Mouse (Mus musculus) liver, embryonic 13.5 days (tissue): Measurements from ENCODE around the gene Ppp2ca. TPM values are rescaled to one million over a fixed set of nuclear protein-coding genes. Genes with fewer than 3 reads are reported as not detected.

Source experiments
- ATAC-seq: fragments of 200-750 bp; cut with Nextera tagmentation; 2 replicates; pipeline ENCODE4 v1.8.0; 2017; ENCODE audit warnings: low read depth, mild to moderate bottlenecking, moderate number of reproducible peaks, moderate library complexity
- DNase-seq: peaks from one replicate; pipeline ENCODE4 v3.0.0; 2022
- H3K27ac ChIP-seq: fragments of 300-500 bp; sonication (generic); 2 replicates; pipeline ENCODE4 v1.5.1; 2015; ENCODE audit warnings: moderate library complexity, mild to moderate bottlenecking, inconsistent platforms
- H3K27me3 ChIP-seq: fragments of 300-500 bp; sonication (generic); 2 replicates; pipeline ENCODE4 v1.6.1; 2015; ENCODE audit warnings: mild to moderate bottlenecking, inconsistent platforms
- H3K36me3 ChIP-seq: fragments of 300-500 bp; sonication (generic); 2 replicates; pipeline ENCODE4 v1.6.1; 2015; ENCODE audit warnings: mild to moderate bottlenecking, inconsistent platforms
- H3K4me1 ChIP-seq: fragments of 300-500 bp; sonication (generic); replicated peaks from 2 replicates; pipeline ENCODE4 v1.6.1; 2015; ENCODE audit warnings: inconsistent platforms
- H3K4me2 ChIP-seq: fragments of 300-500 bp; sonication (generic); 2 replicates; pipeline ENCODE4 v1.6.1; 2015; ENCODE audit warnings: inconsistent platforms, mild to moderate bottlenecking, moderate library complexity
- H3K4me3 ChIP-seq: fragments of 300-500 bp; sonication (generic); replicated peaks from 2 replicates; pipeline ENCODE4 v1.5.1; 2015; ENCODE audit warnings: mild to moderate bottlenecking, inconsistent platforms
- H3K9ac ChIP-seq: fragments of 300-500 bp; sonication (generic); 2 replicates; pipeline ENCODE4 v1.6.1; 2015; ENCODE audit warnings: mild to moderate bottlenecking, inconsistent platforms
- H3K9me3 ChIP-seq: fragments of 300-500 bp; sonication (generic); replicated peaks from 2 replicates; pipeline ENCODE4 v1.6.1; 2016; ENCODE audit warnings: inconsistent platforms
- WGBS: fragments of 180-500 bp; shearing (Covaris S2); methylation state at CpG from one replicate; pipeline ENCODE4 v1.1.7; 2015; ENCODE audit not compliant: insufficient replicate concordance; 5-methylcytosine and 5-hydroxymethylcytosine counted together
- polyA plus RNA-seq: library from polyadenylated mRNA; unstranded; fragments of >200 nt; fragmentation: Nextera tagmentation; extraction: Ambion mirVana; gene quantifications from 2 replicates; pipeline ENCODE4 v1.2.1, GENCODE M21; 2015

Ppp2ca gene
- polyA plus RNA-seq = 37.6 and 41.1 TPM in 2 replicates

DNA sequence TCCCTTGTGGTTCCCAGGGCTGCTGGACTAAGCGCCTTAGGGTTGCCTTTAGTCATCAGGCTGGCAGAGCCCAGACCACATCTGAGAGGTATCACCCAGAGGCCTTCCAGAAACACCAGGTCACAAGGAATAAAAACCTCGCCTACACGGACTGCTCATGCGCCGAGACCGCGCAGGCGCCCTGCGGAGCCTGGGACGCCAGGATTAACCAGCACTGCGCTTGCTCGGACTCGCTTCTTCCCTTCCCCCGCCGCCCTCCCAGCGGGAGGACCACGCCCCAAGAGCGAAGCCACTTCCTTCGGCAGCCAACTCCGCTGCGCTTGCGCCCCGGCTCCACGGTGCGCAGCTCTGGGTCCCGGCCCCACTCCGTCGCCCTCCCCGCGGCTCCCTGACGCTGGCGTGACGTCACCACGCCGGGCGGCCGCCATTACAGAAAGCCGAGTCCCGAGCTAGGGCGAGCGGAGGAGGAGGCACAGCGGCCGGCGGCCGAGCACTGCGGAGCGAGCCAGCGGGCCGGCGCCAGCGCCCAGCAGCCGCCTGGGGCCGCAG lies at the start of gene Ppp2ca:
Gene Ppp2ca (plus strand): TSS at position 284 of the 549 bp plus-strand sequence.
- peak; percentile 98 for DNase-seq
- Histone ChIP-seq H3K4me2 (peak within 1 kb of the TSS; percentile 87), H3K9me3 (no peaks in the 10 kb centered on the region), H3K36me3 (0 out of 2 replicates have a peak, but pooled peaks cover 3% of the 10 kb centered on the region), H3K27me3 (0 out of 2 replicates have a peak, but pooled peaks cover 2% of the 10 kb centered on the region), H3K4me3 (peak within 1 kb of the TSS; percentile 97), H3K4me1 (peaks cover 49% of the 10 kb centered on the region), H3K9ac (peak within 1 kb of the TSS; percentile 99), H3K27ac (peak within 1 kb of the TSS; percentile 99)
- ATAC-seq = peak; percentile 97
- under 1% methylated on average over 53 of the region's 53 CpGs for WGBS

- H3K27me3 ChIP-seq = no peaks in the 10 kb centered on the region
- H3K4me2 ChIP-seq = no peak overlapping the region
- H3K4me1 ChIP-seq = no peaks in the 10 kb centered on the region
- H3K9ac ChIP-seq = no peak overlapping the region
- no peak overlapping the region for H3K4me3 ChIP-seq
- no peak for DNase-seq
- H3K36me3 ChIP-seq = no peaks in the 10 kb centered on the region
- no peak for ATAC-seq
- 76% methylated on average over 6 of the region's 6 CpGs for WGBS
- no peaks in the 10 kb centered on the region for H3K9me3 ChIP-seq
- no peak overlapping the region for H3K27ac ChIP-seq
These were observed 45.1 kb upstream of the Ppp2ca start for GRCm38 (mm10) chr11:52053371-52053770.

- Histone ChIP-seq H3K4me2 (no peak overlapping the region), H3K27me3 (no peaks in the 10 kb centered on the region), H3K4me1 (no peaks in the 10 kb centered on the region), H3K36me3 (no peaks in the 10 kb centered on the region), H3K9ac (no peak overlapping the region), H3K27ac (no peak overlapping the region), H3K4me3 (no peak overlapping the region), H3K9me3 (no peaks in the 10 kb centered on the region)
- no peak for DNase-seq
- ATAC-seq = no peak
- 66% methylated on average over 3 of the region's 3 CpGs for WGBS
These were observed 43.8 kb upstream of the Ppp2ca start for GRCm38 (mm10) chr11:52054728-52055127.

- Histone ChIP-seq H3K4me3 (no peak overlapping the region), H3K27ac (no peak overlapping the region), H3K4me1 (no peaks in the 10 kb centered on the region), H3K27me3 (no peaks in the 10 kb centered on the region), H3K36me3 (no peaks in the 10 kb centered on the region), H3K9me3 (no peaks in the 10 kb centered on the region), H3K9ac (no peak overlapping the region), H3K4me2 (no peak overlapping the region)
- 56% methylated on average over 5 of the region's 5 CpGs for WGBS
- DNase-seq (no peak), ATAC-seq (no peak)
These were observed 42.3 kb upstream of the Ppp2ca start for GRCm38 (mm10) chr11:52056198-52056597.

- H3K4me1 ChIP-seq = 0 out of 2 replicates have a peak, but pooled peaks cover 2% of the 10 kb centered on the region
- H3K27ac ChIP-seq = no peak overlapping the region
- H3K9ac ChIP-seq = no peak overlapping the region
- 56% methylated on average over 5 of the region's 5 CpGs for WGBS
- H3K9me3 ChIP-seq = no peaks in the 10 kb centered on the region
- no peaks in the 10 kb centered on the region for H3K27me3 ChIP-seq
- H3K4me3 ChIP-seq = no peak overlapping the region
- DNase-seq (no peak), ATAC-seq (no peak)
- H3K4me2 ChIP-seq = no peak overlapping the region
- H3K36me3 ChIP-seq = no peaks in the 10 kb centered on the region
These were observed 39.5 kb upstream of the Ppp2ca start for GRCm38 (mm10) chr11:52059001-52059400.

GRCm38 (mm10) chr11:52060315-52060714 lies 38.2 kb upstream of the Ppp2ca start:
- Histone ChIP-seq H3K27ac (no peak overlapping the region), H3K9ac (no peak overlapping the region), H3K9me3 (no peaks in the 10 kb centered on the region), H3K36me3 (no peaks in the 10 kb centered on the region), H3K27me3 (no peaks in the 10 kb centered on the region), H3K4me1 (peaks cover 7% of the 10 kb centered on the region; the same call in 1 of the 2 replicates), H3K4me3 (no peak overlapping the region), H3K4me2 (no peak overlapping the region)
- DNase-seq (no peak), ATAC-seq (no peak)
- 61% methylated on average over 4 of the region's 4 CpGs for WGBS

DNA sequence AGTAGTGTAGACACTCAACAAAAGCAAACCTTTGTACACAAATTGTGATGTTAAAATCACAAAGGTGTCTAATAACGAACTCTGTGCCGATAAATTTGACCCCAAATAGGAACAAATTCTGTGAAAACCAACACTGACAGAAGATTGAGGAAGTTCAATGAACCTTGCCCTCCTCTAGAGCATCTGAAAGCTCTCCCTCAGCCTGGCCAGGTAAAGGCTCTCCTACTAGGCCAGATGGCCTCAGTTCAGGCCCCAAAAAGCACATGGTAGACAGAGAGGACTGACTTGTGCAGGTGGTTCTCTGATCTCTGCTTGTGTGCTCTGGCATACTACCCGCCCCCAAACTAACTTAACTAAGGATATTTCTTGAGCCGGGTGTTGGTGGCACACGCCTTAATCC lies 36.1 kb upstream of the Ppp2ca start:
- ATAC-seq = no peak
- no peak overlapping the region for H3K27ac ChIP-seq
- H3K9me3 ChIP-seq = no peaks in the 10 kb centered on the region
- 69% methylated on average over 5 of the region's 5 CpGs for WGBS
- H3K27me3 ChIP-seq = no peaks in the 10 kb centered on the region
- no peaks in the 10 kb centered on the region for H3K36me3 ChIP-seq
- no peak overlapping the region for H3K4me2 ChIP-seq
- no peak overlapping the region for H3K4me3 ChIP-seq
- peaks cover 20% of the 10 kb centered on the region for H3K4me1 ChIP-seq
- DNase-seq = no peak
- H3K9ac ChIP-seq = no peak overlapping the region

- 34% methylated on average over 3 of the region's 3 CpGs for WGBS
These were observed 34.1 kb upstream of the Ppp2ca start for GRCm38 (mm10) chr11:52064398-52064797.

DNA sequence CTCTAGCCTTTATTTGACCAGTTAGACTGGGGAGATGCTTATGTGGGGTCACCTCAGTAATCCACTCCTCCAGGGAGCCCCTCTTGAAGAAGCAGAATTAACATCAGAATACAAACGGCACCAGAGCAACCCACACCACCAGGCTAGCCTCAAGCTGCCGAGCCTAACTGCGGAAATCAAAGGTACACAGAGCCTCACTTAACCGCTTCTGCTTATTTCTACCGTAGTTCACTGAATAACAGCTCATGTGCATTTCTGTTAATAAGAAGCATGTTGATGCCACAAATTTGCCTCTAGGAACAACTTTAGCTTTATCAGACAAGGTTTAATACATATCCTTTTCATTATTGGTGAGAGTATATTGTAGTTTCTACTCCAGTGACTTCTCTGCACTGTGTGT lies 32.6 kb upstream of the Ppp2ca start:
- peak overlapping the region; percentile 52 for H3K4me2 ChIP-seq
- no peak overlapping the region for H3K27ac ChIP-seq
- 7% methylated on average over 5 of the region's 5 CpGs for WGBS
- H3K9me3 ChIP-seq = no peaks in the 10 kb centered on the region
- no peaks in the 10 kb centered on the region for H3K27me3 ChIP-seq
- H3K36me3 ChIP-seq = no peaks in the 10 kb centered on the region
- no peak overlapping the region for H3K4me3 ChIP-seq
- no peak for DNase-seq
- H3K4me1 ChIP-seq = peaks cover 20% of the 10 kb centered on the region
- no peak for ATAC-seq
- H3K9ac ChIP-seq = peak overlapping the region; percentile 45; the same call in 1 of the 2 replicates

More at GRCm38 (mm10) chr11:52064398-52064797, 34.1 kb upstream of the Ppp2ca start:
- H3K27ac ChIP-seq = no peak overlapping the region
- no peak overlapping the region for H3K4me3 ChIP-seq
- ATAC-seq (no peak), DNase-seq (no peak)
- H3K9ac ChIP-seq = no peak overlapping the region
- H3K36me3 ChIP-seq = no peaks in the 10 kb centered on the region
- no peak overlapping the region for H3K4me2 ChIP-seq
- no peaks in the 10 kb centered on the region for H3K9me3 ChIP-seq
- H3K27me3 ChIP-seq = no peaks in the 10 kb centered on the region
- peaks cover 20% of the 10 kb centered on the region for H3K4me1 ChIP-seq

GRCm38 (mm10) chr11:52071768-52072167 lies 26.7 kb upstream of the Ppp2ca start:
- 32% methylated on average over 10 of the region's 10 CpGs for WGBS
- no peaks in the 10 kb centered on the region for H3K36me3 ChIP-seq
- H3K4me2 ChIP-seq = no peak overlapping the region
- ATAC-seq = no peak; the same call in 1 of the 2 replicates
- no peak for DNase-seq
- no peak overlapping the region for H3K27ac ChIP-seq
- H3K27me3 ChIP-seq = no peaks in the 10 kb centered on the region
- H3K4me3 ChIP-seq = no peak overlapping the region
- peaks cover 38% of the 10 kb centered on the region for H3K4me1 ChIP-seq
- H3K9me3 ChIP-seq = no peaks in the 10 kb centered on the region
- H3K9ac ChIP-seq = no peak overlapping the region

GRCm38 (mm10) chr11:52073528-52074170 lies 24.8 kb upstream of the Ppp2ca start:
- H3K9ac ChIP-seq = no peak overlapping the region
- ATAC-seq (no peak), DNase-seq (no peak)
- H3K4me1 ChIP-seq = peaks cover 39% of the 10 kb centered on the region
- H3K36me3 ChIP-seq = no peaks in the 10 kb centered on the region
- no peaks in the 10 kb centered on the region for H3K27me3 ChIP-seq
- WGBS = 73% methylated on average over 8 of the region's 8 CpGs
- H3K9me3 ChIP-seq = no peaks in the 10 kb centered on the region
- no peak overlapping the region for H3K27ac ChIP-seq
- no peak overlapping the region for H3K4me3 ChIP-seq
- H3K4me2 ChIP-seq = no peak overlapping the region
